Mouse (Mus musculus) spleen, postnatal 10 days (tissue): ENCODE data around the gene Lin7a.

Source experiments
- DNase-seq, 2 experiments: peaks; one replicate each; pipeline ENCODE4 v3.0.0; 2021 to 2022; ENCODE audit warnings: low spot score in 2 of 2

Lin7a gene

GRCm38 (mm10) chr10:107271321-107272130 is at the start of gene Lin7a:
Lin7a (plus strand) TSS chr10:107271686.
- no peak for DNase-seq

GRCm38 (mm10) chr10:107221726-107222125 is 49.8 kb upstream of the Lin7a start:
- no peak for DNase-seq

GRCm38 (mm10) chr10:107222406-107223185 is 48.9 kb upstream of the Lin7a start:
- no peak for DNase-seq

GRCm38 (mm10) chr10:107223186-107223440 is 48.4 kb upstream of the Lin7a start:
- no peak for DNase-seq

GRCm38 (mm10) chr10:107223821-107224220 is 47.7 kb upstream of the Lin7a start:
- no peak for DNase-seq

- no peak for DNase-seq
Measured at GRCm38 (mm10) chr10:107224596-107225330, 46.7 kb upstream of the Lin7a start.

- no peak for DNase-seq
Measured at GRCm38 (mm10) chr10:107225331-107225835, 46.1 kb upstream of the Lin7a start.

- DNase-seq = no peak
Measured at GRCm38 (mm10) chr10:107225871-107226270, 45.6 kb upstream of the Lin7a start.

GRCm38 (mm10) chr10:107227901-107228300 is 43.6 kb upstream of the Lin7a start:
- DNase-seq = no peak

GRCm38 (mm10) chr10:107228776-107229175 is 42.7 kb upstream of the Lin7a start:
- DNase-seq = no peak

- no peak for DNase-seq
Measured at GRCm38 (mm10) chr10:107229416-107229815, 42.1 kb upstream of the Lin7a start.

- no peak for DNase-seq
Measured at GRCm38 (mm10) chr10:107230081-107230850, 41.2 kb upstream of the Lin7a start.

- DNase-seq = no peak
Measured at GRCm38 (mm10) chr10:107230851-107231130, 40.7 kb upstream of the Lin7a start.

- DNase-seq = no peak
Measured at GRCm38 (mm10) chr10:107231421-107232010, 40.0 kb upstream of the Lin7a start.

GRCm38 (mm10) chr10:107232491-107233110 is 38.9 kb upstream of the Lin7a start:
- DNase-seq = no peak

GRCm38 (mm10) chr10:107233221-107233620 is 38.3 kb upstream of the Lin7a start:
- no peak for DNase-seq

GRCm38 (mm10) chr10:107233825-107234224 is 37.7 kb upstream of the Lin7a start:
- DNase-seq = no peak

GRCm38 (mm10) chr10:107234421-107235400 is 36.8 kb upstream of the Lin7a start:
- DNase-seq = no peak

GRCm38 (mm10) chr10:107235496-107235895 is 36.0 kb upstream of the Lin7a start:
- no peak for DNase-seq

- DNase-seq = no peak
Measured at GRCm38 (mm10) chr10:107236211-107236610, 35.3 kb upstream of the Lin7a start.
